Mouse (Mus musculus): Measurements from ENCODE around the gene Pde3a. TPM values are rescaled to one million over a fixed set of nuclear protein-coding genes. Genes with fewer than 3 reads are reported as not detected.
"Not testable (repeated sequence)": the region's sequence is repeated elsewhere in the genome, so short reads cannot be mapped to it uniquely, and the experiment has no call there.

The Pde3a gene
- polyA plus RNA-seq, 1 experiment from 2014 or later, result 2.0 TPM

- Histone ChIP-seq H3K36me3 (replicated peaks) (no peaks in the 10 kb centered on the region), H3K9me3 (no peaks in the 10 kb centered on the region), H3K9ac (no peak overlapping the region), H3K27ac (no peak overlapping the region), H3K4me3 (replicated peaks) (no peak overlapping the region), H3K4me1 (no peaks in the 10 kb centered on the region), H3K27me3 (no peaks in the 10 kb centered on the region), H3K4me2 (no peak overlapping the region)
- WGBS, result 30% methylated on average over 3 of the region's 3 CpGs
- ATAC-seq (ENCODE audit: low FRiP score), result no peak
These were observed 60.8 kb downstream of the Pde3a start for GRCm38 (mm10) chr6:141309872-141310271.

GRCm38 (mm10) chr6:141310351-141310750, 61.3 kb downstream of the Pde3a start:
- WGBS, result 66% methylated on average over 6 of the region's 6 CpGs
- Histone ChIP-seq H3K9me3 (no peaks in the 10 kb centered on the region), H3K4me2 (no peak overlapping the region), H3K27ac (no peak overlapping the region), H3K4me3 (replicated peaks) (no peak overlapping the region), H3K27me3 (no peaks in the 10 kb centered on the region), H3K9ac (no peak overlapping the region), H3K4me1 (no peaks in the 10 kb centered on the region), H3K36me3 (replicated peaks) (no peaks in the 10 kb centered on the region)
- ATAC-seq (ENCODE audit: low FRiP score), result no peak

- H3K27ac ChIP-seq, result no peak overlapping the region
- H3K27me3 ChIP-seq, result no peaks in the 10 kb centered on the region
- no peak overlapping the region for H3K4me3 ChIP-seq (replicated peaks)
- ATAC-seq (ENCODE audit: low FRiP score), result no peak
- H3K9me3 ChIP-seq, result no peaks in the 10 kb centered on the region
- H3K9ac ChIP-seq, result no peak overlapping the region
- H3K4me1 ChIP-seq, result no peaks in the 10 kb centered on the region
- no peaks in the 10 kb centered on the region for H3K36me3 ChIP-seq (replicated peaks)
- 92% methylated on average over 6 of the region's 6 CpGs for WGBS
- H3K4me2 ChIP-seq, result no peak overlapping the region
These were observed 62.5 kb downstream of the Pde3a start for GRCm38 (mm10) chr6:141311615-141312014.

- WGBS, result 87% methylated on average over 4 of the region's 4 CpGs
- no peaks in the 10 kb centered on the region for H3K36me3 ChIP-seq (replicated peaks)
- H3K4me3 ChIP-seq (replicated peaks), result no peak overlapping the region
- no peak overlapping the region for H3K27ac ChIP-seq
- no peak overlapping the region for H3K9ac ChIP-seq
- H3K4me2 ChIP-seq, result no peak overlapping the region
- ATAC-seq (ENCODE audit: low FRiP score), result no peak
- no peaks in the 10 kb centered on the region for H3K4me1 ChIP-seq
- no peaks in the 10 kb centered on the region for H3K27me3 ChIP-seq
- no peaks in the 10 kb centered on the region for H3K9me3 ChIP-seq
These were observed 64.0 kb downstream of the Pde3a start for GRCm38 (mm10) chr6:141313112-141313511.

GRCm38 (mm10) chr6:141318440-141318839, 69.4 kb downstream of the Pde3a start:
- H3K4me1 ChIP-seq, result no peaks in the 10 kb centered on the region
- no peak overlapping the region for H3K4me3 ChIP-seq (replicated peaks)
- 75% methylated on average over 3 of the region's 3 CpGs for WGBS
- ATAC-seq (ENCODE audit: low FRiP score), result no peak
- no peaks in the 10 kb centered on the region for H3K27me3 ChIP-seq
- no peak overlapping the region for H3K4me2 ChIP-seq
- H3K9me3 ChIP-seq, result no peaks in the 10 kb centered on the region
- no peak overlapping the region for H3K27ac ChIP-seq
- H3K36me3 ChIP-seq (replicated peaks), result no peaks in the 10 kb centered on the region
- no peak overlapping the region for H3K9ac ChIP-seq

- H3K9me3 ChIP-seq, result no peaks in the 10 kb centered on the region
- H3K4me1 ChIP-seq, result no peaks in the 10 kb centered on the region
- H3K4me3 ChIP-seq (replicated peaks), result no peak overlapping the region
- H3K9ac ChIP-seq, result no peak overlapping the region
- H3K27ac ChIP-seq, result no peak overlapping the region
- H3K27me3 ChIP-seq, result no peaks in the 10 kb centered on the region
- no peaks in the 10 kb centered on the region for H3K36me3 ChIP-seq (replicated peaks)
- WGBS, result 90% methylated on average over 3 of the region's 3 CpGs
- no peak overlapping the region for H3K4me2 ChIP-seq
- ATAC-seq (ENCODE audit: low FRiP score), result no peak
These were observed 72.2 kb downstream of the Pde3a start for GRCm38 (mm10) chr6:141321253-141321652.

GRCm38 (mm10) chr6:141322961-141323360, 73.9 kb downstream of the Pde3a start:
- H3K4me1 ChIP-seq, result no peaks in the 10 kb centered on the region
- H3K4me3 ChIP-seq (replicated peaks), result no peak overlapping the region
- ATAC-seq (ENCODE audit: low FRiP score), result no peak
- H3K27ac ChIP-seq, result no peak overlapping the region
- H3K4me2 ChIP-seq, result no peak overlapping the region
- H3K9ac ChIP-seq, result no peak overlapping the region
- WGBS, result 66% methylated on average over 4 of the region's 4 CpGs
- H3K27me3 ChIP-seq, result no peaks in the 10 kb centered on the region
- no peaks in the 10 kb centered on the region for H3K9me3 ChIP-seq
- H3K36me3 ChIP-seq (replicated peaks), result no peaks in the 10 kb centered on the region

GRCm38 (mm10) chr6:141327134-141327533, 78.1 kb downstream of the Pde3a start:
- H3K36me3 ChIP-seq (replicated peaks); H3K9me3 ChIP-seq; H3K9ac ChIP-seq; H3K4me3 ChIP-seq (replicated peaks); H3K27ac ChIP-seq; ATAC-seq (ENCODE audit: low FRiP score); H3K4me1 ChIP-seq; H3K27me3 ChIP-seq; H3K4me2 ChIP-seq: not testable (repeated sequence)
- WGBS, result 93% methylated on average over 2 of the region's 2 CpGs

GRCm38 (mm10) chr6:141328071-141328470, 79.0 kb downstream of the Pde3a start:
- H3K27ac ChIP-seq, result no peak overlapping the region
- H3K27me3 ChIP-seq, result no peaks in the 10 kb centered on the region
- H3K9ac ChIP-seq, result no peak overlapping the region
- H3K4me3 ChIP-seq (replicated peaks), result no peak overlapping the region
- WGBS, result 88% methylated on average over 3 of the region's 3 CpGs
- no peak overlapping the region for H3K4me2 ChIP-seq
- H3K36me3 ChIP-seq (replicated peaks), result no peaks in the 10 kb centered on the region
- no peaks in the 10 kb centered on the region for H3K4me1 ChIP-seq
- no peak for ATAC-seq (ENCODE audit: low FRiP score)
- no peaks in the 10 kb centered on the region for H3K9me3 ChIP-seq

- Histone ChIP-seq H3K36me3 (replicated peaks) (no peaks in the 10 kb centered on the region), H3K4me2 (no peak overlapping the region), H3K4me1 (no peaks in the 10 kb centered on the region), H3K4me3 (replicated peaks) (no peak overlapping the region), H3K27ac (no peak overlapping the region), H3K9ac (no peak overlapping the region), H3K9me3 (no peaks in the 10 kb centered on the region), H3K27me3 (no peaks in the 10 kb centered on the region)
- WGBS, result 38% methylated on average over 2 of the region's 2 CpGs
- ATAC-seq (ENCODE audit: low FRiP score), result no peak
These were observed 82.4 kb downstream of the Pde3a start for GRCm38 (mm10) chr6:141331464-141331863.

- no peak overlapping the region for H3K4me3 ChIP-seq (replicated peaks)
- 85% methylated on average over 4 of the region's 4 CpGs for WGBS
- no peaks in the 10 kb centered on the region for H3K36me3 ChIP-seq (replicated peaks)
- no peak overlapping the region for H3K4me2 ChIP-seq
- ATAC-seq (ENCODE audit: low FRiP score), result no peak
- no peaks in the 10 kb centered on the region for H3K9me3 ChIP-seq
- H3K4me1 ChIP-seq, result no peaks in the 10 kb centered on the region
- H3K27ac ChIP-seq, result no peak overlapping the region
- H3K27me3 ChIP-seq, result no peaks in the 10 kb centered on the region
- H3K9ac ChIP-seq, result no peak overlapping the region
These were observed 83.6 kb downstream of the Pde3a start for GRCm38 (mm10) chr6:141332613-141333165.

- Histone ChIP-seq H3K27ac (no peak overlapping the region), H3K27me3 (no peaks in the 10 kb centered on the region), H3K4me3 (replicated peaks) (no peak overlapping the region), H3K36me3 (replicated peaks) (no peaks in the 10 kb centered on the region), H3K9ac (no peak overlapping the region), H3K9me3 (no peaks in the 10 kb centered on the region), H3K4me1 (no peaks in the 10 kb centered on the region), H3K4me2 (no peak overlapping the region)
- no peak for ATAC-seq (ENCODE audit: low FRiP score)
- WGBS, result 50% methylated on average over 3 of the region's 3 CpGs
These were observed 84.2 kb downstream of the Pde3a start for GRCm38 (mm10) chr6:141333245-141333644.

GRCm38 (mm10) chr6:141335878-141336277, 86.8 kb downstream of the Pde3a start:
- Histone ChIP-seq H3K27ac (no peak overlapping the region), H3K9ac (no peak overlapping the region), H3K27me3 (no peaks in the 10 kb centered on the region), H3K4me2 (no peak overlapping the region), H3K4me3 (replicated peaks) (no peak overlapping the region), H3K9me3 (no peaks in the 10 kb centered on the region), H3K4me1 (no peaks in the 10 kb centered on the region), H3K36me3 (replicated peaks) (no peaks in the 10 kb centered on the region)
- ATAC-seq (ENCODE audit: low FRiP score), result no peak
- WGBS, result 82% methylated on average over 1 of the region's 1 CpGs
